Mouse (Mus musculus): ENCODE measurements around the gene Cpxm2. TPM values are rescaled to one million over a fixed set of nuclear protein-coding genes. Genes with fewer than 3 reads are reported as not detected.

Cpxm2 gene
- polyA plus RNA-seq, 1 experiment = 1.6 TPM

- H3K4me3 ChIP-seq (replicated peaks; ENCODE audit: insufficient read depth, low read depth, low read length) = no peak overlapping the region
- H3K27ac ChIP-seq (ENCODE audit: insufficient read depth, low read length) = no peak overlapping the region
- 58% methylated on average over 5 of the region's 5 CpGs for WGBS
- H3K4me1 ChIP-seq (ENCODE audit: control insufficient read depth, insufficient read depth, low read length) = no peaks in the 10 kb centered on the region; the same call in 1 of the 2 replicates
- H3K27me3 ChIP-seq (ENCODE audit: control insufficient read depth, insufficient read depth, low read length) = no peaks in the 10 kb centered on the region
- no peak for DNase-seq
- TF ChIP-seq POLR2A (IDR thresholded peaks at IDR 0.05; ENCODE audit: borderline replicate concordance, insufficient read depth, low read length) (no peak), CTCF (IDR thresholded peaks at IDR 0.05; ENCODE audit: borderline replicate concordance, insufficient read depth, low read depth, low read length) (no peak)
Measured at GRCm38 (mm10) chr7:132013970-132014369, 140.6 kb downstream of the Cpxm2 start.

GRCm38 (mm10) chr7:132012969-132013679 lies 141.4 kb downstream of the Cpxm2 start:
- 23% methylated on average over 1 of the region's 1 CpGs for WGBS
- Histone ChIP-seq H3K27ac (ENCODE audit: insufficient read depth, low read length) (no peak overlapping the region), H3K4me3 (replicated peaks; ENCODE audit: insufficient read depth, low read depth, low read length) (no peak overlapping the region), H3K27me3 (ENCODE audit: control insufficient read depth, insufficient read depth, low read length) (no peaks in the 10 kb centered on the region), H3K4me1 (ENCODE audit: control insufficient read depth, insufficient read depth, low read length) (no peaks in the 10 kb centered on the region; the same call in 1 of the 2 replicates)
- peak in 1 of 2 experiments; percentile 7 for DNase-seq
- TF ChIP-seq CTCF (IDR thresholded peaks at IDR 0.05; ENCODE audit: borderline replicate concordance, insufficient read depth, low read depth, low read length) = no peak
- TF ChIP-seq POLR2A (IDR thresholded peaks at IDR 0.05; ENCODE audit: borderline replicate concordance, insufficient read depth, low read length) = no peak

GRCm38 (mm10) chr7:132009002-132009401 lies 145.5 kb downstream of the Cpxm2 start:
- 84% methylated on average over 7 of the region's 7 CpGs for WGBS

GRCm38 (mm10) chr7:132005996-132006696 lies 148.4 kb downstream of the Cpxm2 start:
- peak in 1 of 2 experiments; percentile 3 for DNase-seq

More at GRCm38 (mm10) chr7:132009002-132009401, 145.5 kb downstream of the Cpxm2 start:
- Histone ChIP-seq H3K27me3 (ENCODE audit: control insufficient read depth, insufficient read depth, low read length) (no peaks in the 10 kb centered on the region), H3K4me3 (replicated peaks; ENCODE audit: insufficient read depth, low read depth, low read length) (no peak overlapping the region), H3K27ac (ENCODE audit: insufficient read depth, low read length) (no peak overlapping the region), H3K4me1 (ENCODE audit: control insufficient read depth, insufficient read depth, low read length) (no peaks in the 10 kb centered on the region; the same call in 1 of the 2 replicates)
- no peak for TF ChIP-seq POLR2A (IDR thresholded peaks at IDR 0.05; ENCODE audit: borderline replicate concordance, insufficient read depth, low read length)
- TF ChIP-seq CTCF (IDR thresholded peaks at IDR 0.05; ENCODE audit: borderline replicate concordance, insufficient read depth, low read depth, low read length) = no peak
- no peak for DNase-seq

GRCm38 (mm10) chr7:131992873-131993272 lies 161.7 kb downstream of the Cpxm2 start:
- DNase-seq = no peak
- WGBS = 72% methylated on average over 3 of the region's 3 CpGs
- no peak overlapping the region for H3K27ac ChIP-seq (ENCODE audit: insufficient read depth, low read length)
- TF ChIP-seq POLR2A (IDR thresholded peaks at IDR 0.05; ENCODE audit: borderline replicate concordance, insufficient read depth, low read length) (no peak), CTCF (IDR thresholded peaks at IDR 0.05; ENCODE audit: borderline replicate concordance, insufficient read depth, low read depth, low read length) (no peak)
- H3K4me3 ChIP-seq (replicated peaks; ENCODE audit: insufficient read depth, low read depth, low read length) = no peak overlapping the region
- no peaks in the 10 kb centered on the region; the same call in 1 of the 2 replicates for H3K27me3 ChIP-seq (ENCODE audit: control insufficient read depth, insufficient read depth, low read length)
- H3K4me1 ChIP-seq (ENCODE audit: control insufficient read depth, insufficient read depth, low read length) = no peaks in the 10 kb centered on the region

More at GRCm38 (mm10) chr7:132005996-132006696, 148.4 kb downstream of the Cpxm2 start:
- H3K4me3 ChIP-seq (replicated peaks; ENCODE audit: insufficient read depth, low read depth, low read length) = no peak overlapping the region
- 58% methylated on average over 14 of the region's 14 CpGs for WGBS
- no peaks in the 10 kb centered on the region for H3K27me3 ChIP-seq (ENCODE audit: control insufficient read depth, insufficient read depth, low read length)
- H3K27ac ChIP-seq (ENCODE audit: insufficient read depth, low read length) = no peak overlapping the region
- H3K4me1 ChIP-seq (ENCODE audit: control insufficient read depth, insufficient read depth, low read length) = no peaks in the 10 kb centered on the region
- TF ChIP-seq POLR2A (IDR thresholded peaks at IDR 0.05; ENCODE audit: borderline replicate concordance, insufficient read depth, low read length) (no peak), CTCF (IDR thresholded peaks at IDR 0.05; ENCODE audit: borderline replicate concordance, insufficient read depth, low read depth, low read length) (no peak)

GRCm38 (mm10) chr7:131992226-131992625 lies 162.3 kb downstream of the Cpxm2 start:
- TF ChIP-seq POLR2A (IDR thresholded peaks at IDR 0.05; ENCODE audit: borderline replicate concordance, insufficient read depth, low read length) = no peak
- TF ChIP-seq CTCF (IDR thresholded peaks at IDR 0.05; ENCODE audit: borderline replicate concordance, insufficient read depth, low read depth, low read length) = no peak
- Histone ChIP-seq H3K4me1 (ENCODE audit: control insufficient read depth, insufficient read depth, low read length) (no peaks in the 10 kb centered on the region), H3K27me3 (ENCODE audit: control insufficient read depth, insufficient read depth, low read length) (no peaks in the 10 kb centered on the region; the same call in 1 of the 2 replicates), H3K4me3 (replicated peaks; ENCODE audit: insufficient read depth, low read depth, low read length) (no peak overlapping the region), H3K27ac (ENCODE audit: insufficient read depth, low read length) (no peak overlapping the region)
- 81% methylated on average over 1 of the region's 1 CpGs for WGBS
- no peak for DNase-seq

GRCm38 (mm10) chr7:131989056-131989455 lies 165.5 kb downstream of the Cpxm2 start:
- no peak overlapping the region for H3K27ac ChIP-seq (ENCODE audit: insufficient read depth, low read length)
- no peak for DNase-seq
- H3K27me3 ChIP-seq (ENCODE audit: control insufficient read depth, insufficient read depth, low read length) = no peaks in the 10 kb centered on the region; the same call in 1 of the 2 replicates
- no peak overlapping the region for H3K4me3 ChIP-seq (replicated peaks; ENCODE audit: insufficient read depth, low read depth, low read length)
- TF ChIP-seq POLR2A (IDR thresholded peaks at IDR 0.05; ENCODE audit: borderline replicate concordance, insufficient read depth, low read length) (no peak), CTCF (IDR thresholded peaks at IDR 0.05; ENCODE audit: borderline replicate concordance, insufficient read depth, low read depth, low read length) (no peak)
- WGBS = 56% methylated on average over 6 of the region's 6 CpGs
- H3K4me1 ChIP-seq (ENCODE audit: control insufficient read depth, insufficient read depth, low read length) = no peaks in the 10 kb centered on the region

Other genes starting within 250 kb of the Cpxm2 start
- gene Gpr26, start 188.3 kb downstream of the Cpxm2 start, polyA plus RNA-seq (2012; rRNA removed) = 5.6 and 5.8 TPM in 2 replicates
- gene Chst15, start 162.5 kb upstream of the Cpxm2 start, polyA plus RNA-seq (2012; rRNA removed) = 15.4 and 17.2 TPM in 2 replicates

Measured in cerebellum, adult 2 months (tissue).